Mouse (Mus musculus) liver, postnatal 0 days (tissue): Measurements from ENCODE around the gene Gabbr1. TPM values are rescaled to one million over a fixed set of nuclear protein-coding genes. Genes with fewer than 3 reads are reported as not detected.

ENCODE experiments used
- ATAC-seq: fragments of 200-750 bp; cut with Nextera tagmentation; 2 replicates; pipeline ENCODE4 v1.8.0; 2017; ENCODE audit warnings: mild to moderate bottlenecking, moderate library complexity
- DNase-seq: peaks from one replicate; pipeline ENCODE4 v3.0.0-alpha.2; 2016
- H3K27ac ChIP-seq: fragments of 300-500 bp; sonication (generic); 2 replicates; pipeline ENCODE4 v1.5.1; 2014; ENCODE audit warnings: antibody characterized with exemption, moderate library complexity, mild to moderate bottlenecking, low read depth
- H3K27me3 ChIP-seq: fragments of 300-500 bp; sonication (generic); 2 replicates; pipeline ENCODE4 v1.6.1; 2014; ENCODE audit warnings: low read length, control low read depth, mixed read lengths; ENCODE audit not compliant: insufficient read depth
- H3K36me3 ChIP-seq: fragments of 300-500 bp; sonication (generic); replicated peaks from 2 replicates; pipeline ENCODE4 v1.6.1; 2014; ENCODE audit warnings: mild to moderate bottlenecking, control low read depth, low read length, moderate library complexity, mixed read lengths; ENCODE audit not compliant: insufficient read depth
- H3K4me1 ChIP-seq: fragments of 300-500 bp; sonication (generic); 2 replicates; pipeline ENCODE4 v1.6.1; 2014; ENCODE audit warnings: antibody characterized with exemption, mild to moderate bottlenecking, control low read depth; ENCODE audit not compliant: insufficient read depth
- H3K4me2 ChIP-seq: fragments of 300-500 bp; sonication (generic); 2 replicates; pipeline ENCODE4 v1.6.1; 2014; ENCODE audit warnings: low read depth, mild to moderate bottlenecking, low read length, moderate library complexity, mixed read lengths
- H3K4me3 ChIP-seq: fragments of 300-500 bp; sonication (generic); 2 replicates; pipeline ENCODE4 v1.5.1; 2014; ENCODE audit warnings: low read depth, low read length
- H3K9ac ChIP-seq: fragments of 300-500 bp; sonication (generic); replicated peaks from 2 replicates; pipeline ENCODE4 v1.6.1; 2014; ENCODE audit warnings: mild to moderate bottlenecking, moderate library complexity
- H3K9me3 ChIP-seq: fragments of 300-500 bp; sonication (generic); 2 replicates; pipeline ENCODE4 v1.6.1; 2016; ENCODE audit warnings: mild to moderate bottlenecking, control low read depth, low read length, mixed read lengths
- CTCF ChIP-seq: sonication (generic); IDR thresholded peaks from 2 replicates; pipeline ENCODE4 v1.5.1; 2016; ENCODE audit warnings: antibody characterized with exemption, low read depth
- EP300 ChIP-seq: IDR thresholded peaks from 2 replicates; pipeline ENCODE4 v1.6.1; 2016; ENCODE audit warnings: antibody characterized with exemption, low read depth, mild to moderate bottlenecking
- WGBS: fragments of 180-500 bp; shearing (Covaris S2); extraction: QIAGEN DNeasy Blood & Tissue Kit; methylation state at CpG from one replicate; pipeline ENCODE4 v1.1.7; 2014; ENCODE audit not compliant: insufficient replicate concordance; 5-methylcytosine and 5-hydroxymethylcytosine counted together
- polyA plus RNA-seq: library from polyadenylated mRNA; unstranded; fragments of >200 nt; fragmentation: Nextera tagmentation; extraction: Ambion mirVana; gene quantifications from 2 replicates; pipeline ENCODE4 v1.2.1, GENCODE M21; 2015

The Gabbr1 gene
- polyA plus RNA-seq, 1 experiment from 2014 or later, result 0.46 TPM

DNA sequence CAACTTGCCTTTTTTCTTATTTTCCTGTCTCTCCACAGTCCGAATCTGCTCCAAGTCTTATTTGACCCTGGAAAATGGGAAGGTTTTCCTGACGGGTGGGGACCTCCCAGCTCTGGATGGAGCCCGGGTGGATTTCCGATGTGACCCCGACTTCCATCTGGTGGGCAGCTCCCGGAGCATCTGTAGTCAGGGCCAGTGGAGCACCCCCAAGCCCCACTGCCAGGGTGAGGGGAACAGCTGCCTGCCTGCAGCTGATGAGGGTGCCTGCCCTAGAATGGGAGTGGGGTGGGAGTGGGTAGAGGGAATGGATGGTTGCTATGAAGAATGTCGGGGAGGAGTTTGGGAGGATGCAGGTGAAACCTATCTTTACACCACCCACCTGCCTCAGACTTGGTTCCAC is 2.6 kb downstream of the Gabbr1 start:
- ATAC-seq (no peak), DNase-seq (no peak)
- Histone ChIP-seq H3K4me1 (peaks cover 13% of the 10 kb centered on the region), H3K27me3 (peaks cover 66% of the 10 kb centered on the region), H3K9me3 (no peaks in the 10 kb centered on the region), H3K4me2 (no peak overlapping the region), H3K36me3 (no peaks in the 10 kb centered on the region), H3K4me3 (no peak overlapping the region), H3K27ac (no peak overlapping the region), H3K9ac (no peak overlapping the region)
- WGBS, result 63% methylated on average over 7 of the region's 7 CpGs
- TF ChIP-seq CTCF, result no peak

GRCm38 (mm10) chr17:37049570-37050310 is 4.0 kb downstream of the Gabbr1 start:
- peak overlapping the region; percentile 37 for H3K4me3 ChIP-seq
- H3K9me3 ChIP-seq, result no peaks in the 10 kb centered on the region
- H3K27me3 ChIP-seq, result peaks cover 64% of the 10 kb centered on the region
- H3K4me2 ChIP-seq, result peak overlapping the region; percentile 68
- no peaks in the 10 kb centered on the region for H3K36me3 ChIP-seq
- peak; percentile 53 for TF ChIP-seq CTCF
- TF ChIP-seq EP300, result no peak
- DNase-seq (peak; percentile 51), ATAC-seq (no peak)
- H3K27ac ChIP-seq, result no peak overlapping the region
- 4% methylated on average over 39 of the region's 39 CpGs for WGBS
- no peak overlapping the region for H3K9ac ChIP-seq
- H3K4me1 ChIP-seq, result peaks cover 13% of the 10 kb centered on the region

GRCm38 (mm10) chr17:37050399-37050798 is 4.6 kb downstream of the Gabbr1 start:
- H3K9ac ChIP-seq, result peak overlapping the region; percentile 21; the same call in 1 of the 2 replicates
- H3K9me3 ChIP-seq, result no peaks in the 10 kb centered on the region
- H3K4me1 ChIP-seq, result peaks cover 13% of the 10 kb centered on the region
- H3K27ac ChIP-seq, result no peak overlapping the region
- ATAC-seq (no peak), DNase-seq (peak; percentile 49)
- H3K4me3 ChIP-seq, result peak overlapping the region; percentile 37
- no peak for TF ChIP-seq EP300
- no peak for TF ChIP-seq CTCF
- peak overlapping the region; percentile 68 for H3K4me2 ChIP-seq
- H3K36me3 ChIP-seq, result no peaks in the 10 kb centered on the region
- WGBS, result under 1% methylated on average over 22 of the region's 22 CpGs
- peaks cover 61% of the 10 kb centered on the region for H3K27me3 ChIP-seq

GRCm38 (mm10) chr17:37050876-37051275 is 5.1 kb downstream of the Gabbr1 start:
- Histone ChIP-seq H3K27ac (no peak overlapping the region), H3K36me3 (no peaks in the 10 kb centered on the region), H3K9me3 (no peaks in the 10 kb centered on the region), H3K4me2 (peak overlapping the region; percentile 68), H3K4me1 (peaks cover 13% of the 10 kb centered on the region), H3K9ac (peak overlapping the region; percentile 21; the same call in 1 of the 2 replicates), H3K4me3 (peak overlapping the region; percentile 37), H3K27me3 (peaks cover 57% of the 10 kb centered on the region)
- TF ChIP-seq EP300, result no peak
- no peak for TF ChIP-seq CTCF
- 14% methylated on average over 26 of the region's 27 CpGs for WGBS
- DNase-seq, result no peak
- no peak for ATAC-seq

GRCm38 (mm10) chr17:37051745-37052144 is 6.0 kb downstream of the Gabbr1 start:
- Histone ChIP-seq H3K27ac (no peak overlapping the region), H3K4me2 (no peak overlapping the region), H3K9me3 (no peaks in the 10 kb centered on the region), H3K4me3 (no peak overlapping the region), H3K27me3 (peaks cover 48% of the 10 kb centered on the region), H3K36me3 (no peaks in the 10 kb centered on the region), H3K9ac (no peak overlapping the region), H3K4me1 (peaks cover 11% of the 10 kb centered on the region)
- TF ChIP-seq CTCF (no peak), EP300 (no peak)
- DNase-seq, result no peak
- 27% methylated on average over 4 of the region's 4 CpGs for WGBS
- ATAC-seq, result no peak

DNA sequence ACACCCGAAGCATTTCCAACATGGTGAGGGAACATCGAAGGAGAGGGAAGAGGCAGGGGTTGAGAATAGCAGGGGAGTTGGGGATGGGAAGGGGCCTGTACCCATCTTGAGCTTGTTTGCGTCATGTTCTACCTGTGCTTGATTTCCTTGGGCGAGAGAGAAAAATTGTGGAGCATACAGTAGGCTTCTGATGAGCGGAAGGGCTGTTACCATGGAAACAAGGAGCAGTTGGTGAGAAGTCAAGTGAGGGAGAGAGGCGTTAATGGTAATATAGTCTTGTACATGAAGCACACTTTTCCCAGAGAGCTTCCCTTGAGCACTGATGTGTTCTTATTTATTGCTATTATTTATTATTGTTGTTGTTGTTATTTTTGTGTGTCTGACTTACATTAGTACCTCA is 11.2 kb downstream of the Gabbr1 start:
- Histone ChIP-seq H3K27ac (no peak overlapping the region), H3K27me3 (0 out of 2 replicates have a peak, but pooled peaks cover 3% of the 10 kb centered on the region), H3K36me3 (no peaks in the 10 kb centered on the region), H3K9me3 (no peaks in the 10 kb centered on the region), H3K4me3 (no peak overlapping the region), H3K4me1 (no peaks in the 10 kb centered on the region), H3K9ac (no peak overlapping the region), H3K4me2 (no peak overlapping the region)
- no peak for TF ChIP-seq CTCF
- TF ChIP-seq EP300, result no peak
- DNase-seq, result no peak
- ATAC-seq, result no peak
- WGBS, result 79% methylated on average over 6 of the region's 6 CpGs
